Mouse (Mus musculus): ENCODE data around the gene Ak9.

The Ak9 gene

GRCm38 (mm10) chr10:41450780-41451522, 147.2 kb downstream of the Ak9 start:
- DNase-seq (ENCODE audit: low read depth, low spot score): no peak

- DNase-seq (ENCODE audit: low read depth, low spot score): no peak
These were observed 147.9 kb downstream of the Ak9 start for GRCm38 (mm10) chr10:41451656-41452055.

DNA sequence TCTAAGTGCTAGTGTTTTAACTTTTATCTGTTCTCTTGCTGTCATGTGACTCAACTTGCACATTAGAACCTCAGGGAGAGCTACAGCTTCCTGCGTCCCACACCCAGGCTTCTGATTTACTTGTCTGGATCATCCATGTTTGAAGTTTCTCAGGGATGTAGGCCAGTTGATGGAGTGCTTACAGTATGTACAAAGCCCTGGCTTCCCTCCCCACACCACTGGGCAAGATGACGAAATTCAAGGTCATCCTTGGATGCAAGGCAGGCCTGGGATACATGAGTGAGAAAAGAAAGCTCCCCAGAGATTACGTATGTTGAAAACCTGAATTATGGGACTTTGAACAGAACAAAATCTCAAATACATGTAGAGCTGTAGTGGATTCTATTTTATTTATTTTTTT, 149.0 kb downstream of the Ak9 start:
- DNase-seq (ENCODE audit: low read depth, low spot score): no peak

DNA sequence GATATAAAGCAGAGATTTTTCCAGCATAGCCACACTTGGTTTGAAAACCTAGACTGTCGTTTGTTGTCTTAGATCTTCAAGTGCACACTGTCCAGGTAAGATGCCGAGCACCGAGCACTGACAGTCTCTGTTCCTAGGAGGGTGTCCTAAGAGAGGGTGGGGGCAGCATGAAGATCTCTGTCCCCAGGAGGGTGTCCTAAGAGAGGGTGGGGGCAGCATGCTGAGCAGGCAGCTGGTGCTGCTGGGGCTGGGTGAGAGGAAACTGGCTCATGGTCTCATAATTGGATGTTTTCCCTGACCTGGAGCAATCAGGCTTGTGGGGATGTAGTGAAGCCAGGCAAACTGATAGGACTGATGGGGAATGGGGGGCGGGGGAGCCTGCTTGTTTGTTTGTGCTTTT, 156.2 kb downstream of the Ak9 start:
- DNase-seq (ENCODE audit: low read depth, low spot score): no peak

DNA sequence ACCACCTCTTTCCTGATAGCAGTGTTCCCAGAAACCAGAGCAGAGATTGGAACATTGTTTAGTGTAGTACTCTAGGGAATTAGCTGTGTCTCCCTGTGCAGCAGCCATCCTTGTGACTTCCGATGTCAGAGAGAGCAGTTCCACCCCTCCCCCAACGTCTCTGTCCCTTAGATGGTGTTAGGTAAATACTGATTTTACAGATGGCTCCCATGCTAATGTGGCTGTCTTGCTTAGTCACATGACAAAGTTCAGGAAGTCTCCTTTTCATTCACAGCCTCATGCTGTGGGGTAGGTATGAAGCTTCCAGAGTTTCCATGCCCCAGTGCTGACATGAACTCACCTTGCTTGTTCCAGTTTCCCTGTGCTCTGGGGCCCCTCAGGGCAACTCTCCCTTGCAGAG, 156.7 kb downstream of the Ak9 start:
- DNase-seq (ENCODE audit: low read depth, low spot score): no peak

DNA sequence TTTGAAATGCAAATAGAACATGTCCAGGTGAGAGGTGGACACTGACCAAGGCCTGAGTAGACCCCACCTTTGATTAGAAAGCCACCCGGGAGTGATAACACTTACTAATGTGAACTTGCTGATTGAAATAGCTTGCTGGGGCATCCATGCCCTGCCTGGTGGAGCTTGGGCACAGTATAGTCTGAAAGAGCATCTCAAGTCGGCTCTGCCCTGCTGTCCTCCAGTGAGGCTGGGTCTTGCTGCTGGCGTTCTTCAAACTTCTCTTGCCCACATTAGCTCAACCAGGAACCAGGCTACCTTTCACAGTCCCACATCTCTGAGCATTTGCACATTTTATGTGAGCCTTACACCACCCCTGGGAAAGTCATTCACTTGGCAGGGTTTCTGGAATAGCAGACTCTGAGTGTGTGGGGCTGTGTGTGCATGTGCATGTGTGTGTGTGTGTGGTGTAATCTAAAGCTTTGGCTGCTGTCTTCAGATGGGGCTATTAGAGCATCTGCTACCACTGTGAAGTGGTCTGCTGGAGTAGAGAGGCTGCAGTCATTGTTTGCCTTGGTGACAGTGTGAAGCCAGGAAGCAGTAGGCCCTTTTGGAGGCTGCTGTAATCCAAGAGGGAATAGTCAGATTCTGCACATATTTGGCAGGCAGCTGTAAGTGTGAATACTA, 157.4 kb downstream of the Ak9 start:
- no peak for DNase-seq (ENCODE audit: low read depth, low spot score)

GRCm38 (mm10) chr10:41464401-41464955, 160.7 kb downstream of the Ak9 start:
- no peak for DNase-seq (ENCODE audit: low read depth, low spot score)

DNA sequence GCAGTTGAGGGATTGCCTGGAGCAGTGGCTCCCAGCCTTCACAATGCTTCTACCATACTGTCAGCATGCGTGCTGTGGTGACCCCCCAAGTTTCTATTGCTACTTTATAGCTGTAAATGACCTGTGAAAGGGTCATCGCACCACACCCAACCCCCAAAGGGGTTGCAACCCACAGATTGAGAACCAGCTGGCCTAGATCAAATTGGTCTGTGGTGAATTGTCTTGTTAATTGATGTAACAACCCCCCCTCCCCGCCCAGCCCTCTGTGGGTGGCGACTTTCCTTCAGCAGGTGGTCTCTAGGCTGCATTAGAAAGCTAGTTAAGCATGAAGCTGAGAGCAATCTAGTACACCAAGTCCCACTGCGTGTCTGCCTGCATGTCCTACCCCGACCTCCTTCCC, 163.5 kb downstream of the Ak9 start:
- DNase-seq (ENCODE audit: low read depth, low spot score): no peak

DNA sequence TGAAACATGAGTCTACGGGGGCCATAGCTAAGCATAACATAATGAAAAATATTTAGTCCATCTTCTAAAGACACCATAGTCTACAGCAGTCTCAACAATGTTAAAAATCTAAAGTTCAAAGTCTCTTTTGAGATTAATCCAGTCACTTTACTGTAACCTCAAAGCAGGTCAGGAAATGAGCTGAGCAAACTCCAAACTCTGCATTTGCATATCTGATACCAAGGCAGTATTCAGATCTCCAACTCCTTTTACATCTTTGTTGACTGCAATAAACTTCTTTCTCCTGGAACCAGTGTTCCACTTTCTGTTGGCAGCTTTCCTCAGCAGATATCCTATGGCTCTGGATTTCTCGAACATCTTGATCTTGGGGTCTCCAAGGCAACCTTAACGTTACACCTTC, 166.9 kb downstream of the Ak9 start:
- no peak for DNase-seq (ENCODE audit: low read depth, low spot score)

GRCm38 (mm10) chr10:41472534-41472933, 168.8 kb downstream of the Ak9 start:
- DNase-seq (ENCODE audit: low read depth, low spot score): no peak

GRCm38 (mm10) chr10:41472962-41473481, 169.2 kb downstream of the Ak9 start:
- no peak for DNase-seq (ENCODE audit: low read depth, low spot score)

DNA sequence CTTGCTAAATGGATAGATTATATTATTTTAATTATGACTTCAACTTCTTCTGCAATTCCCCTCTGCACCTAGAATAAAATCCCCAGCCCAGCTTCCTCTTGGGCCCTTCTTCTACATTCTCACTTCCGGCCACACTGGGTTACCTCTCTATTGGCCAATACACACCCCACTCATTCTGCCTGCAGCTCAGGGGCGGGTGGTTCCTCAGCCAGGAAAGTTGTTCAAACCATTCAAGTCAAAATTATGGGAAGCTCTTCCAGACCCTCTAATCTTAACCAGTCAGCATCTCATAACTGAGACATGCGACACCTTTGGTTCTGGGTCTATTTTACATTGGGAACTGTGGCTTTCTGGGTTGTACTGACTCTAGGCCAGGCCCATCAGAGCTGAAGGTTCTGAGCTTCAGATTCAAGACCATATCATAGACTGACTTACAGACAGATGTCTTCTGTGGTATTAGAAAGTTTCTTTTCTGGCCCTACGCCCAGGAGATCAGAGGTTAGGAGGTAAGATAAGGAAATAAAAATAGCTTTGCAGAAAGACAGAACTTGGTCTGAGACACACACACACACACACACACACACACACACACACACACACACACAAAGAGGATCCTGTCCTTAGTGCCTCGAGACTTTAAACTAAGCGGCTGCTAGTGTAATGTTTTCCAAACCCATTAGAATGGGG, 170.1 kb downstream of the Ak9 start:
- DNase-seq (ENCODE audit: low read depth, low spot score): no peak

- no peak for DNase-seq (ENCODE audit: low read depth, low spot score)
These were observed 171.2 kb downstream of the Ak9 start for GRCm38 (mm10) chr10:41474981-41475391.

DNA sequence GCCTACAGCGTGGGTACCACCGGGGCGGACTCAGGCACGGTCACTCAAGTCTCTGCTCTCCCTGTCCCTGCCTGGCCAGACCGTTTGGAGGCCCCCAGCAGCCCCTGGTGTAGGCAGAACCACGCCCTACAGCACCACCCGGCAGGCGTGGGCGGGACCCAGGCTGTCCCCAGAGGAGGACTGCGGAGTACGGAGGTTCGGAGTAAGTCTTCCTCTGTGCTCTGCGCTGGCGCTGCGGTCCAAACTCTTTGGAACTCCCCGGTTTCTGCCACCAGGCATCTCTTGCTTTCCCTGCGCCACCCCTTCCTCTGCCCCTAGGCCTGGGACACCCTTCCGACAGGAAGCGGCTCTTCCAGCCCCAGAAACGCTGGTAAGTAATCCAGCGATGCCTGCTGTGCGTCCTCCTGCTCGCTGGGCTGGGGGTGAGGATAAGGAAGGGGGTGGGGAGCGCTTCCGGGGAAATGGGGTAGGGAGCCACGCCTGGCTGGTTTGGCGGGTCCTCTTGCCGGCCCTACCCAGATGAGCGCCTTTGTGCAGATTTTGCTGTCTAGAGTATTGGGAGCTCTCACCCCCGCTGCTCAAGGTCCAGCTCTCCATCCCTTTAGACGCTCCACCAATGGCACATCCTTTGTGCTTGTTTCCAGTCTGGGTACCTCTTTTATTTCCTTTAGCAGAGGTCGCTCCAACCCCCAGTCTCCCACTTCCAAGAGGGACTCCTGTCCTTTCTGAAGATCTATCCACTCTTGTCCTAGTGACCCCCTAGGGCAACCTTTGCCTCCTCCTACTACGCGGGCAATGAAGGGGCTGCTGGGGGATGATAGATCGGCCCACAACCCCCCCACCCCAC, 172.6 kb downstream of the Ak9 start, which contains the start of gene Mical1:
TSS of gene Mical1 (plus strand) at position 144 of the 847 bp plus-strand sequence.
- no peak for DNase-seq (ENCODE audit: low read depth, low spot score)

GRCm38 (mm10) chr10:41477018-41477277, 173.2 kb downstream of the Ak9 start:
- DNase-seq (ENCODE audit: low read depth, low spot score): no peak

GRCm38 (mm10) chr10:41477278-41478181, 173.8 kb downstream of the Ak9 start:
- no peak for DNase-seq (ENCODE audit: low read depth, low spot score)

GRCm38 (mm10) chr10:41479961-41480360, 176.2 kb downstream of the Ak9 start:
- no peak for DNase-seq (ENCODE audit: low read depth, low spot score)

DNA sequence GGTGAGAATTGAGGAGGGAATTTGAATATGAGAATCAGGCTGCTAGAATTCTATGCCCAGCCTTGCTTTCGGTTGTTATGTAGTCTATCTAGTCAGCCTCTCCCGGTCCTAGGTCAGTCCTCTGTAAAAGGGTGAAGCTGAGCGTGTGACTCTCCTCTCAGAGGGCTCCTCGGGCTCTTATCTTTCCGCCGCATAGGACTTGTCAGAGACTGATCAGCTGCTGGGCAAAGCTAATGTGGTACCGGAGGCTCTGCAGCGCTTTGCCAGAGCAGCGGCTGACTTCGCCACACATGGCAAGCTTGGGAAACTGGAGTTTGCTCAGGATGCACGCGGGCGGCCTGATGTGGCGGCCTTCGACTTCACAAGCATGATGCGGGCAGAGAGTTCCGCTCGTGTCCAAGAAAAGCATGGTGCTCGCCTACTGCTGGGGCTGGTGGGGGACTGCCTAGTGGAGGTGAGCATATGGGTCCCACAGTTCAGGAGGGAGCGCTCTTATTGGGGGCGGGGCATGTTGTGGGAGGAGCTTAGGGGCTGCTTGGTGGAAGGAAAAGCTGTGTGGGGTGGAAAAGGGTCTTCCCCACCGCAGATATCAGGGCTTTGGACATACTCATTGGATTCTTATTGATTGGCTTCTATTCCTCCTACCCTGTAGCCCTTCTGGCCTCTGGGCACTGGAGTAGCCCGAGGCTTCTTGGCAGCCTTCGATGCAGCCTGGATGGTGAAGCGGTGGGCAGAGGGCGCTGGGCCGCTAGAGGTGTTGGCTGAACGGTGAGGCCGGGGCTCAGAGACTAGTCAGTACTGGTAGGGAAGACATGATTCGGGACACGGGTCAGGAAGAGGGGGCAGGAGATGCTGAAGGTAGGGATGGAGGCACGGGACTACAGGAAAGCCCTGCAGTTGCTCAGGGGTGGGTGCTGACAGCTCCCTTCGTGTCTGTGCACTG, 177.4 kb downstream of the Ak9 start:
- no peak for DNase-seq (ENCODE audit: low read depth, low spot score)

GRCm38 (mm10) chr10:41482446-41482845, 178.7 kb downstream of the Ak9 start:
- no peak for DNase-seq (ENCODE audit: low read depth, low spot score)

Data from retina, postnatal 7 days (tissue).